Mouse (Mus musculus): Measurements from ENCODE around the gene E2f2.

E2f2 gene

GRCm38 (mm10) chr4:136244208-136244607, 72.0 kb downstream of the E2f2 start:
- no peak for DNase-seq (ENCODE audit: low spot score)

Measured in layer of hippocampus, adult 9-10 months (tissue).